Mouse (Mus musculus): ENCODE data around the gene Tssk2. TPM values are rescaled to one million over a fixed set of nuclear protein-coding genes. Genes with fewer than 3 reads are reported as not detected.

The Tssk2 gene
- not detected for total RNA-seq (2021)

DNA sequence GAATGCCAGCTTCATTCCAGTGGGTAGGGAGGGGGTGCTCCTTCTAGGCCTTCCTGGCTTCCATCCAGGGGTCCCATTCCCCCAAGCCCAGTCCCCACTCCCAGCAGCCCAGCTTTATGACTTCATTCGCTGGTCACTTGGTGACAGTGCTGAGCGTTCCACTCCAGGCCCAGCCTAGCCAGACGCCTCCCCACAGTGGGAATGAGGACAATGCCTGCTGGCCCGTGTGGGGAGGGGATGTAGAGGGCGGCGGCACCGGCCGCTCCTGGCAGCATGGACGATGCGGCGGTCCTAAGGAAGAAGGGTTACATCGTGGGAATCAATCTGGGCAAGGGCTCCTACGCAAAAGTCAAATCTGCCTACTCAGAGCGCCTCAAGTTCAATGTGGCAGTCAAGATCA lies at the start of gene Tssk2, which contains the start of gene Dgcr2:
Gene Tssk2 (plus strand): TSS at position 176 of the 400 bp plus-strand sequence.
Gene Dgcr2 (minus strand): TSS at position 101 of the 400 bp plus-strand sequence.
- DNase-seq: no peak
- intact Hi-C loops (cut with DNase I): no loop called here

DNA sequence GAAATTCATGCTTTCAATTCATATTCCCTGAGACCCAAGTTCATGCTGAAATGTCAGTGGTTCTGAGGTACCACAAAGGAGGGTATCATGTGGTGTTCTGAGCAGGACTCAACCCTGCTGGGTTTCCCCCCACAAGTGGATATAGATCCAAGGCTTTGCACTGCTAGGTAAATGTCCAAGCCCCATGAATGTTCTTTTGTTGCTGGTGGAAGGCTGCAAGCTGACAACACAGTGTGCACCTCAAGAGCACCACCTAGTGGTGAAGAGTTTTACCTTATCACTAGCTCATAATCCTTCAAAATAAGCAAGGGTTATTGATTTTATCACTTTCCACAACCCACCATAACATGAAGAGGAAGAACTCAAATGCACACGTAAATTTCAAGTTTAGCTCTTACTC lies 49.5 kb upstream of the Tssk2 start:
- DNase-seq: peak; percentile 35 to 72
- intact Hi-C loops (cut with DNase I): no loop called here

DNA sequence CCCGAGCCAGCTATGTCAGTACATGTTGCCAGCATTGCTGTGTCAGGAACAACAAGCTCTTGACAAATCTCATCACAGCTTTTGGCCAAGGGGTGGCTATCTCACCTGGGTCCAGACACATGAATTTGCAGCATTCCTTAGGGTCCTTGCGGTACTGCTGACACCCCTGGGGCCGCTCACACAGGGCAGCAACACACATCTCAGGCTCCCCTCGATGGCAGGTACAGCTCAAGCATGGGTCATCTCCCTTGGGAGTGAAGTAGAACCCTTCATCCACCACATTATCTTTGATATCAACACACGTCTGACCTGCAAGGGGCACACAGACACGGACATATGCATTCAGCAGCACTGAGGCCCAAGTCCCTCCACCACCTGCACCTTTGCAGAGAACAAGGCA lies 49.0 kb upstream of the Tssk2 start:
- intact Hi-C loops (cut with DNase I): no loop called here
- DNase-seq: no peak

DNA sequence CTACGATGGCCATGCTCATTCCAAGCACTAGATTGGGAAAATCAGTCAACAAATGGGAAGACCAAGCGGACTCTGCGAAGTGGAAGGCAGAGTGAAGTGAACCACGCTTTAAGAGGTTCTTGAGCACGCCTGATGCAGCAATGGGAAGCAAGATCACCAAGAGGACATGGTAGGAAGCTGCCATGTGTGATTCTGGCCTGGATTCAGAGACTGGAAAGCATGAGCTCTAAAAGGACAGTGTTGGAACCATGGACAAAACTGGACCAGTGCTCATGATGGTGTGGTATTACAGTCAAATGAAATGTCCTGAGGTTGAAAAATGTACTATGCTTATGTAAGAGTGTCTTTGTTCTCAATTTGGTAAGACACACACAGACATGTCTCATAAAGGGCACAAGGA lies 47.1 kb upstream of the Tssk2 start:
- intact Hi-C loops (cut with DNase I): no loop called here
- DNase-seq: no peak

DNA sequence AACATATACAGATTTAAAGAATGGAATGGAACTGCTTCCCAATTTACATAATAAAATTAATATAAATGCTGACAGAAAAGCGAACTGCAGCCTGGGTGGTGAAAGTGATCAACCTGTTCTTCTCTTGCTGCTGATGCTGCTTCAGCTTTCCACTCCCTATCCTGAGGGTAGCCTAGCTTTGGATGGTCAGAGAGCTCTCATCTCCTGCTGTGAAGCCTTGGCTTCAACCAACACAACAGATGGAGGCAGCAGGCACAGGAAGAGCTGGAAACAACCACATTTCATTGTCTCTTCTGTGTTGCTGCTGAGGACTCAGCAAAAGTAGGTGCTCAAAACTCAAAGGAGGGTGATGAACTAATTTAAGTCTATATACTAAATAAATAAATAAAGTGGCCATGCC lies 46.6 kb upstream of the Tssk2 start:
- no peak for DNase-seq
- intact Hi-C loops (cut with DNase I): no loop called here

DNA sequence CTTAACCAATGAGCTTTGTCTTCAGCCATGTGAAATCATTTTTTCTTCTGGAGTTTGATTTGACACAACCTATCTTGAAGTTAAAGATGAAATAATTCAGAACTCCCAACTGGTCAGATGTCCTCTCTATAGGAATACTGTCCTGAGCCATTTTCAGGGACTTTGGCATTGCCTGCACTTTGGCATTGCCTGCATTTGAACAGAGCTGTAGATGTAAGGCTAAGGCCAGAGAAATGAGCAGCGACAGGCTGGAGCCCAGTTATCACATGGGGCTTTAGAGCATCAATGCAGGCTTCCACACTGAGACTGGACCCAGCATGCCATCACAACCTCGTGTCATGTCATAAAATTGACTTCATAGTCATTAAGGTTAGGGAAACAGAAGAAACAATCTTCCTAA lies 45.2 kb upstream of the Tssk2 start:
- no peak for DNase-seq
- intact Hi-C loops (cut with DNase I): no loop called here

DNA sequence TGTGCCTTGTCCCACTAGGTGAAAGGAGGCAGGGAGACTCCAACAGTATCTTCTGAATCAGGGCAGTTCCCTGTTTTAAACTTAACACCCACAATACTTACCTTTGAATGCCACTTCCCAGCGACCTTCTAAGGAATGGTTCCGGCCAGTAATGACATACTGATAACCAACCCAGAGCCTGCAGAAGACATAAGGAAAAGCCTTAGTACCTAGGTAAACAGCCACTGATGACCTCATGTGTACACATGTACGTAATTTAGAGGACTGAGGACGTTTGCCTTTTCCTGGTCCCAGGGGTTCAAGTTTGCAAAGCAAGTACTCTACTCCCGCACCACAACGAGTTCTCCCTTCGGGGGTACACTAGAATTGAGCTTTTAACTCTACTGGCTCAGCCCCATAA lies 41.3 kb upstream of the Tssk2 start:
- DNase-seq: no peak
- intact Hi-C loops (cut with DNase I): loop anchor here (5.0 kb wide), 1 partner anchor 130 kb away; no protein-coding TSS in a partner anchor

DNA sequence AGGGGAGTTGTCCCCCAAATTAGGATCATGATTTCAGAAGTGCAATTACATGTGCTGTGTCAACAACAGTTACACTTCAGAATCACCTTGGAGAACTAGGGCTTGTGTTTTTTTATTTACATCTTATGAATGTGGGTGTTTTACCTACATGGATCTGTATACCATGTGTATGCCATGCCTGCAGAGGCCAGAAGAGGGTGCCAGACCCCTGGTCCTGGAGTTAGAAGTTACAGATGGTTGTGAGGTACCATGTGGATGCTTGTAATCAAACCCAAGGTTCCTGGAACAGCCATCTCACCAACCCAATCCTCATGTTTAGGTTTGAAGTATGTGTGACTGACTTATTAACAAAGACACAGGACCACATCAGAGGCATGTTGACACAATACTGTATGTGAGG lies 39.8 kb upstream of the Tssk2 start:
- intact Hi-C loops (cut with DNase I): loop anchor here (5.0 kb wide), 1 partner anchor 129 kb away; no protein-coding TSS in a partner anchor
- DNase-seq: peak in 1 of 2 experiments; percentile 34

DNA sequence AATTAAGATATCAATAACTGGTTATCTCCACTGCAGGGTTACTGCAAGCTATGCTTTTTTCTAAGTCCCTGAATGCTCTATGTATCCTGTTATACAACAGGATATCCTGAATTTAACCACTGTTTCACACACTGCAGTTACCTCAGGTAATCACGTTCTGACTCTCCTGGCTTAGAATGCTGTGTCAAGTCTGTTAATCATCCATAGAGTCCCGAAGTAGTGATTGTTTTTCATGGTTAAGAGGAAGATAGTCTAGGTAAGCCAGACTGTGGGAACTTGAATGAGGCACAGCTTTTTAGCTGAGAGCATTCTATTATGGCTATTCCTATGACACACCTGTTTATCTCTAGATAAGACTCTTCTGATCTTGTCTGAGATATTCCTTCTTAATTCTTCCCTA lies 33.1 kb upstream of the Tssk2 start:
- DNase-seq: no peak
- intact Hi-C loops (cut with DNase I): no loop called here

DNA sequence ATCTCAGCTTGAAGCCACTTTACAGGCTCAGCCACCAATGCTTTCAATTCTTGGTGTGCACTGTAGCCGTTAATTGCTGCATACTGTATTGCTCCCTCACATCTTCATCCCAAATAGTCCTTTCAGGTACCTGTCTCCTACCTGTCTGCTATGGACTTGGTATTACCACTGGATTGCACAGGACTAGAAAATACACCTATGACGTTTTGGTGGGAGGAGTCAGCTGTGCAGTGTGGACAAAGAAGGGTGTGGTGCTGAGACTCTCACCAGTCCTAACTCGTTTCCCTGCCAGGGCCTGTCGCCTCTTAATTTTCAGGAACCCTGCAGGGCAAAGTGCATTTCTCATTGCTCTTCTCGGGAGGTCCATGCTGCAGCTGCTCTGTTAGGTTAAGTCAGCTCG lies 32.7 kb upstream of the Tssk2 start:
- intact Hi-C loops (cut with DNase I): no loop called here
- DNase-seq: no peak

DNA sequence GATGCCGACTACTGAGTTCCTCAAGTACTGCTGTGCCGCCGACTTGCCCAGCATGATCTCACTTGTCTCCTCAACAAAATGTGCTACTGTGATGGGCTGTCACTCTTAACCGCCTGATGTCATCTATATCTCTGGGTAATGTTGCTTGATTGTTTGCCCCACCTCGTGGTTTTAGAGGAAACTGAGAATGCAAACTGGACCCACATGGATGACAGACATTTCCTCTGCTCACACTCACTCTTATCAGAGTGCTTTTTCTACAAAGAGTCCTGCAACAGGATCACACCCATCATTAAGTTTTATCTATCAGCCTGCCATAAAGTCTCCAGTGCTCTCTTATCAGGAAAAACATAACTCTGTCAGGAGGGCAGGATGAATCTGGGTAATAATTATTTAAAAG lies 27.2 kb upstream of the Tssk2 start:
- intact Hi-C loops (cut with DNase I): no loop called here
- DNase-seq: no peak

DNA sequence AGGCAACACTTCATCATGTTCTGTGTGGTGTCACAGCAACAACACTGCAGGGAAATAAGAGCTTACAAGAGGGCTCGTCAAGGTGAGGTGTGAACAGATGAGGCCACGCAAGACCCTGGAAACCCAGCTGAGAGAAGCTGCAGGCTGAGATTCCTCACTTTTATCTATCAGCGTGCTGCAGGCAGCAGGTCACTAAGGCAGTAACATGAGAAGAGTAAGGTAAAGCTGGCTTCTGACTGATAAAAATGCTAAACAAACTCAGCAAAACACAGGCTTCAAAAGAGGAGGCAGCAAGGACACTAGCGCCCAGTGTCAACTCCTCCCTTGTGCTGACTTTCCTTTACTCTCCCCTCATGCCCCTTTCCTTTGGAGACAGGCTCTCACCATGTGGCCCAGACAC lies 25.4 kb upstream of the Tssk2 start:
- DNase-seq: no peak
- intact Hi-C loops (cut with DNase I): no loop called here

DNA sequence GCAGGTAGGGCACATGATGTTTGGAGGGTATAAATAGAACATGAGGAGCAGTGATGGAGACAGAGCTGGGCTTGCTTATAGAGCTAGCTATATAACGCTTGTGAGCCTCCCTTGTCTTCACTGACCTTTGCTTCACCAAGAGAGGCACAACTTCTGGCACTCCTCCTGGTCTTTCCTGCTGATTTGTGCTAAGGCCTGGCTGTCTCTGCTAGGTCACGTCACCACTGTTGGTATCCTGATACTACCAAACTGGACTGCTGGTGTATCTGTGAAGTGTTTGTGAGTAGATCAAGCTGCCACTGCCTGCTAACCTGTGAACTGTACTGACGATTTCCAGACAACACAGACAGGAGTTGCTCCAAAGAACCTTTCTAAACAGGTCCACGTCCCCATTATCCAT lies 23.3 kb upstream of the Tssk2 start:
- DNase-seq: peak; percentile 29 to 48
- intact Hi-C loops (cut with DNase I): no loop called here

DNA sequence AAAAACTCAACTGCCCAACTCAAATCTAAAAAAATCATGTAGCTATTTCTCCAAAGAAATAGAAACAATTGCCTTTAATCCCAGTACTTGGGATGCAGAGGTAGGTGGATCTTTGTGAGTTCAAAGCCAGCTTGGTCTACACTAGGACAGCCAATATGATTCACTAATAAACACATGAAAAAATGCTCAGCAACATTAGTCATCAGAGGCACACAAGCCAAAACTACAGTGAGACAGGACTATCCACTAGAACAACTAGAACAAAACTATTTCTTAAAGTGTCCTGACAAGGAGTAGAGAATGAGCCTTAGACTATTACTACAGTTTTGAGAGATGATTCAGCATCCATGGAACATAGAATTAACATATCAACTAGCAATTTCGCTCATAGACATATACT lies 22.3 kb upstream of the Tssk2 start:
- intact Hi-C loops (cut with DNase I): no loop called here

DNA sequence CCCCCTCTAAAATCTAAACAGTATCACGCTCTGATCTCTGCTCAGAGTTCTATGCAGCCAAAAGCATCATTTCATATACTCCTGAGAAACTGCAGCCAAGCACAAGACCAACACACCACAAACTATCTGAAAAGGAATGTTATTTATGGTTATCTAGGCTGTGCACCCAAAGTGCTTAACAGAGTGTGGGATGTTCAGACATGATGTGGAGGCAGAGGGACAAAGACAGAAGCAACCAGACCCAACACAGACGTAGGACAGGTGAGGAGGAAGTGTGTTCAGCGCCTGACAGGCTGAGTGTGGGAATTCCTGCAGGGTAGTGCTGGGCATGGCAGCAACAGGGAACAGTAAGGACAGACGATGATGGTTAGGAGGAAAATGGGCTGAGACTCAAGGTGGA lies 18.9 kb upstream of the Tssk2 start:
- no peak for DNase-seq
- intact Hi-C loops (cut with DNase I): no loop called here

More for the DNA sequence above, 22.3 kb upstream of the Tssk2 start:
- no peak for DNase-seq

DNA sequence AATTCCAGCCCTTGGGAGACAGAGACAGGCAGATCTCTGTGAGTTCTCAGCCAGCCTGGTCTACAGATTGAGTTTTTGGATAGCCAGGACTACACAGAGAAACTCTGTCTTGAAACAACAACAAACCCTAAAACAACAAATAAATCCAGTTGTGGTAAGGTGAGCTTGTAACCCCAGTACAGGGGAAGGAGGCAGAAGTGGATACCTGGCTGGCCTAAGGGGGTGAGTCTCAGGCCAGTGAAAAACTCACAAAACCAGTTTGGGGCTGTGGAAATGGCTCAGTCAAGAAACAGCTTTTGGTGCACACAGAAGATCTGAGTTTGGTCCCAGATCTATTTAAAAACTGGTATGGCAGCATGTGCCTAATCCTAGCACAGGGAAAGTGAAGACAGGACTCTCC lies 16.2 kb upstream of the Tssk2 start:
- intact Hi-C loops (cut with DNase I): no loop called here
- DNase-seq: no peak

DNA sequence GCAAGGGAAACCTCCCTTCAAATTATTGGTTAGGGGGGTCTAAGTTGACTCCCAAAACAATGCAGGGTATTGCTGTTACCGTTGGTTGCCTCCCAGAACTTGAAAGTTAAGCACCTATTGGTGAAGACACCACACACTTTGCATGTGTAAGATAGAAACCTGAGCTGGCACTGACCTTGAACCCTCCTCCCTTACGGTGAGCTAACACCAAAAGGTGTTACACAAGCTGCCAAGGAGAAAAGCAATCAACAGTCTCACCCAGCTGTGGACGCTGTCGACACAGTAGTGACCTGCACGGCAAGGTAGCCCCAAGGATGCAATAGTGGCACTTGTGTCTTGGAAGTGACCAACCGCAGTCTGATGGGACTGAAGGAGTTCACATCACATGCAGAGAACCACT lies 14.3 kb upstream of the Tssk2 start:
- intact Hi-C loops (cut with DNase I): no loop called here
- DNase-seq: no peak

DNA sequence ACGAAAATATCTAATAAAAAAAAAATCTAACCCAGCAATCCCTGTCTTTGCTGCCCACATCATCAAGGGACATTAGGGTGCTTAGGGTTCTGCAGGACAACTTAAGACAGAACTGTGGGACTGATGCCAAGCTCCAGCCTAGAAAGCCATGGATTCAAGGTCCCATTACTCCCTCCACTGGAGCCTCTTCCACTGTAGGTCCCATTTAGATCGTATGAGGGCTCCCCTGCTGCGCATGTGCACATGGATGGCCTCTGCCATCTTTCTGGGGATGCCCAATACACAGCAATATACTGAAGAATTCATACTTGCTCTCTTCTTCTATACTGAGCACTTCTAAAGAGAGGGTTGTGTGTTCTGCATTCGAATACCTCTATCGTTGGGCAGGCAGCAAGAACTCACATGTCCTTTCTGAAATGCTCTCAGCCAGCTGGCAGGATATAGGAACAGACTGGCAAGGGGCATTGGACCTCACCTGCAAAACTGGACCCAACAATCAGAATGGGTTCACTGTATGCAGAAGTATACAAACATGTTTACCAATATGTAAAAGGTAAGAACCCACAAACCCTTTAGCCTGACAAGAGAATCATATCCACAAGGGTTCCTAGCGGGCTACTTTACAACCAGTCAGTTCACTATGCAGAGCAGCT lies 8.6 kb upstream of the Tssk2 start:
- intact Hi-C loops (cut with DNase I): no loop called here
- no peak for DNase-seq

DNA sequence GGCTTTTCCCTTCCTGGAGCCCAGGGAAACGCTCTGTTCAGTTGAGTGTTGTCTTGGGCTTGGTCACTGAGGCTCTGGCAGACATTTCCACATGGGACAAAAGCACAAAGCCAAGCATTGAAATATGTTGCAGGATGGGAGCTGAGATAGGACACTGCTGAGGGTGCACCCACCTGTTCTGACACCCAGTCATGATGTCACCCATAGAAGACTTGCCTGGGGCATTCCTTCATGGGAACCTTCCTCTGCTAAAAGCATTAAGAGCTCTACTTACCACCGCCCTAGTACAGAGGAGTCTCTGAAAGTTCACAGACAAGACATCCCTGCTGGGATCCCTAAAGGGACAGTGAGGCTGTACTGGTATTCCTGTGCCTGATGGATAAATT lies 8.1 kb upstream of the Tssk2 start:
- no peak for DNase-seq
- intact Hi-C loops (cut with DNase I): no loop called here

DNA sequence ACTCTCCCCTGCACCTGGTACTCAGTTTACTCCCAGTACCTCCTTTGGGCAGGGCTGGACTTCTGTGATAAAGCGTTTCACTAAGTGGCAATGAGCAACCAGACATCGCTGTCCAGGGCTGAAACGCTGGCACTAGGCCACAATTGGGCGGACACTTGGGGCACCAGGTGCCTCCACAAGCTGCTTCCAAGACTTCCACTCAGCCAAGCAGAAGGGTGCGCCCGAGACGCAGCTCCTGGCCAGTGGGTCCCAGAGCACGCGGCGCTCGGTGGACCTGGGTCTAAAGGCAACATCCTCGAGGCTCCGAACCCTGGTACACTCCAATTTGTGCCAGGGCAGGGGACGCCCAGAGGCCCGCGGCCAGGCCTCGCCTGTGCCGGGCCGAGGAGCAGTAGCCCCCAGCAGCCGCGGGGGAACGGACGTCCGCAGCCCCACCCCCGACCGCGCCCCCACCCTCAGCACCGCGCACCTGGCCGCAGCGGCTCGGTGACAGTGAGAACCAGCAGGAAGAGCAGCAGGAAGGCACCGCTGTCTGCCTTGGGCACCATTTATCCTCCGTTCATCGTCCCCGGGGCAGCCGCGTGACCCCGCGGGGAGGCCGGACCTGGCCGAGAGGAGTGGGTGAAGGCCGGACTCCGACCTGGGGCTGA lies 7.4 kb upstream of the Tssk2 start:
- peak; percentile 83 to 85 for DNase-seq
- intact Hi-C loops (cut with DNase I): no loop called here

DNA sequence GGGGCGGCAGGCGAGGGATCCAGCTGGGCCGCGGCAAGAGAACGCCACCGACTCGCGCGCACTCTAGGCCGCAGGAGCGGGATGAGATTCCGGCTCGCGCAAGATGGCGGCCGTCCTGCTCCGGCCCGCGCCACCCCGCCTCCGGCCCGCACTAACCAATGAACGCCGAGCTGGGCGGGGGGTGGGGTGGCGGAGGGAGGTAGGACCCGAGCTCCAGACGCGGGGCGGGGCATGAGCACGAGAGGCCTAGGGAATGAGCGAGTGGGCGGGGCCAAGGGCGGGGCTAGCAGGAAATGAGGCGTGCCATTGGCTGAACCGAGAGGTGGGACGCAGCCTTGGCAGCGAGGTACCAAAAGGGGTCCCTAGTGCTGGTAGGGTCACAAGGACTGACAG lies 6.9 kb upstream of the Tssk2 start, which contains the start of gene Gm20518:
Gene Gm20518 (minus strand): TSS at position 105 of the 393 bp plus-strand sequence.
- intact Hi-C loops (cut with DNase I): no loop called here

DNA sequence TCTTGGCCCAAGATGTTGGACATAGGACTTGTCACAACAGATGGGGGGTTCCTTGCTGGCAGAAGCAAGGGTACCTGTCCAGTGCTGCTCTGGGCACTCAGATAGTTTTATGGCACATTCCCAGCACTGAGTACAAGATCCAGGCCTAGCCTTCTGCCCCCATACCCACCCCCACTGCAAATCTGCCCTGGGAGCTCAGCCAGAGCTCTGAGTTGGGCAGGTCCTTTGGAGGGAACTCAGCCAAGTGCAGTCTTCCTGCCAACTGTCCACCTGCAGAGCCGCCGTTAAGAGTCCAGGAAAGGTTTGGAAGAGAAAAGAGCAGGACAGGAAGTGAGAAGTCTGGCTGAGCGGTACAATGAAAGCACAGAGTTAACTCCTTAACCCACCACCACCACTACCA lies 5.8 kb upstream of the Tssk2 start:
- DNase-seq: peak; percentile 66 to 74
- intact Hi-C loops (cut with DNase I): loop anchor here (2.0 kb wide), 1 partner anchor 18 kb away; the partner anchor contains the start of gene Ess2

More for the DNA sequence above, 6.9 kb upstream of the Tssk2 start, which contains the start of gene Gm20518:
- peak; percentile 99 to 100 for DNase-seq
